Mouse (Mus musculus) layer of hippocampus, postnatal 10 days (tissue): ENCODE data around the gene Sdk1. TPM values are rescaled to one million over a fixed set of nuclear protein-coding genes. Genes with fewer than 3 reads are reported as not detected.

Experiments
- DNase-seq, 2 experiments: peaks; one replicate each; pipeline ENCODE4 v3.0.0; 2021; ENCODE audit warnings: low spot score in 2 of 2
- total RNA-seq, 2 experiments: library from RNA; stranded (reverse); gene quantifications; 2 replicates each; pipeline ENCODE4 v1.2.3; 2021

Sdk1 gene
- total RNA-seq, 2 experiments from 2014 or later = 12.4 to 14.7 TPM

DNA sequence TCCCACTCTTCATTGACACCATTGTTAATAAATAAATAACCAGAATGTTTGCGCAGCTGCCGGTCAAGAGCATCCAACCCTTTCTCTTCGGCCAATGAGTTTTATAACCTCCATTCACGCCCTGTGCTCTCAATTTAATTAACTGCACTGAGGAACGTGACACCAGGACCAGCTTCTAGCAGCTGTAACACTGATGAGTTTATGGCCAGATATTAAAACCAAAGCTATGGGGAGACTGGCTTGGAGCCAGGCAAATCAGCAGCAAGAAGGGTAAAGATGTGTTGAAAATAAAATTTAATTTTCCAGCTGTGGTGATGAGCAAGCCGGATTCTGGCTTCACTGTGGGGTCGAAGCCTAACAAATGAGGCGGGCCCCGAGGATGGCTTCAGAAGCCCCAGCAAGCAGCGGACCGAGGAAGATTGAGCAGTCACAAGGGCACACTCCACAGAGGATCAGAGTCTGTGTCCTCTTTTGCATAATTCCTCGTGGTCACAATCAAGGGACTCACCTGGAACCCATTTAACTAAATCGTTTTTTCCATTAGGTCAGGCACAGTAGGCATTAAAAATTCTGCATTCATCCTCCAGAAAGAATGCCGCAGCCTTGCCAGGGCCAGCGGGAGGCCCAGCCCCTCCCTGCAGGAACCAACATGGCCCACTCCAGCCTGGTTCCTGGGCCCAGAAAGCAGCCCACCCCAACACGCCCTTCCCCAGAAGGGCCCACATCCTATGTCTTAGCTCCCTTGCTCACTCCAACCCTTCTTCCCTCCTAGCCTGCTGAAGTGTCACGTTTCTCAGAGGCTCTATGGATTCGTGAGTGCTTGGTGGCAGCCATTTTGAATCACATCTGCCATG is 987.9 kb downstream of the Sdk1 start:
- no peak for DNase-seq

DNA sequence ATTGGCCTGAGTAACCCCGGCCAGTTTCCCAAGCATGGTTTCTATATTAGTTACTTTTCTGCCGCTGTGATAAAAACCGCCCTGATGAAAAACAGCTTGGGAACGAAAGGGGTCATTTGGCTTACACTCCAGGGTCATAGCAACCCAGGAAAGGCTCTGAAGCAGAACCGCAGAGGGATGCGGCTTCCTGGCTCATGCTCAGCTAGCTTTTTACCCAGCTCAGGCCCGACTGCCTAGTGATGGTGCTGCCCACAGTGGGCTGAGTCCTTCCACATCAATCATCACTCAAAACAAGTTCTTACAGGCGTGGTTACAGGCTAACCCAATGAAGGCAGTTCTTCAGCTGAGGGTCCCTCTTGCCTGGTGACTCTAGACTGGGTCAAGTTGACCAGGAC is 988.5 kb downstream of the Sdk1 start:
- no peak for DNase-seq

DNA sequence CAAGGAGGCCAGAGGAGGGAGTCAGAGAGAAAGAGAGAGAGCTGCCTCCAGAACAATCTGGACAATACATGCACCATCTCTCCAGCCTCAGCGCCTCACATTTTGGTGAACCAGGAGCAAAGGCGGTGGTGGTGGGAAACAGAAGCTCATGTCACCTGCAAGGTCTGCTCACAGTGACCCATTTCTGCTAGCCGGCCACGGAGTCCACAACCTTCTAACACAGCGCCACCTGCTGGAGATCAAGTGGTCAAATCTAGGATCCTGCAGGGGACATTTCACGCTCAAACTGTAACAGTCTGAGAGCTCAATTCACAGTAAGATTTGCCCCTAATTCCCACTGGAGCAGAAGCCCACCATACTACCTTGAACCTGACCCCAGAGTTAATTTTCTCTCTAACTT is 999.0 kb downstream of the Sdk1 start:
- DNase-seq = no peak

DNA sequence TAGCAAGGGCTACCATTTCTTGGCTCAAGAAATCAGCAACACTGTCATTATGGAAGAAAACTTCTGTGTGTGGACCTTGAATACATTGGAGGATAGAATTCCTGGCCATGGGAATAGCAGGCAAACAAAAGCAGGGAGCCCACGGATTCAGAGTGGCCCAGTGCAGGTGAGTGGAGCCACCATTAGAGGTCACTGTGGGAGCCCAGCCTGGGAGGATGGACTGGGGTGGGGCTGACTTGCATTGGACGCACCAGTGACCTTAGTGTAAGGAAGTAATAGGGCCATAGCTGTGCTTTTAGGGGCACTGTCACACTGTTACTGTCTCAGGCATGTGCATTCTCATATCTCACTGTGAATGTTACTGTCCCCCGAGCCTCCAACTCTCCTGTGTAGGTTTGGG is 1001.3 kb downstream of the Sdk1 start:
- DNase-seq = no peak

DNA sequence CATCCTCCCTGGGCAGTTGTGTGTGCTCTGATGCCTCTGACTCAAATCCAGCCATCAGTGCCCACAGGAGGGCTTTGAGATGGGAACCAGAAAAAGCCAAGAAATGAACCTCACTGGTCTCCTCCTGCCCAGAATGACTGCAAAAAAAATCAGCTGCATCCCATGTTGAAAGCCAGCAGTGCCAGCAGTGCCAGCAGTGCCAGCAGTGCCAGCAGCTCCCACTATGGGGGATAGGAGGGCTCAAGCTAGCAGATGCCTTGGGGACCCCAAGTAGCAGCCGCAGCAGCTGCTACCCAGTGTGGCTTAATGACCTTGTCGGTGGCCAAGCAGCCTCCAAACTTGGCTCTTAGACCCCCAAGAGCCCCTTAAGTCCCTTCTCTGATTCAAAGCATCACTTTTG is 1001.8 kb downstream of the Sdk1 start:
- DNase-seq = no peak

DNA sequence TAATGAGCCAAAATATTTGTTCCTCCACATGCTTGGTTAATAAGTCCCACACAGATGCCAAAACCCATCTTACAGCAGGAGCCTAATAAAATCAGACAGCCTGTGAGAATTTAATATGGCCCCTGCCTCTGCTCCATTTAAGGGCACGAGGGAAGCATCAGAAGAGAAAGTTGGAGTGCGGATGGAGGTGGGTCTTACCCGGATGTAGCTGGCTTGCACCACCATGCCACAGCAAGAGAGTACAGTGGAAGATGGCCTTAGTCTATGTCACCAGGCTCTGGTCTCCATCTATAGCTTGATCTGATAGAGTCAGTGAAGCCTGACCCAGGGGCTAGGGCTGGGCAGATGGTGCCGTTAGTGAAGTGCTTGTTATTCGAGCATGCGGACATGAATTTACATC is 1014.9 kb downstream of the Sdk1 start:
- no peak for DNase-seq

DNA sequence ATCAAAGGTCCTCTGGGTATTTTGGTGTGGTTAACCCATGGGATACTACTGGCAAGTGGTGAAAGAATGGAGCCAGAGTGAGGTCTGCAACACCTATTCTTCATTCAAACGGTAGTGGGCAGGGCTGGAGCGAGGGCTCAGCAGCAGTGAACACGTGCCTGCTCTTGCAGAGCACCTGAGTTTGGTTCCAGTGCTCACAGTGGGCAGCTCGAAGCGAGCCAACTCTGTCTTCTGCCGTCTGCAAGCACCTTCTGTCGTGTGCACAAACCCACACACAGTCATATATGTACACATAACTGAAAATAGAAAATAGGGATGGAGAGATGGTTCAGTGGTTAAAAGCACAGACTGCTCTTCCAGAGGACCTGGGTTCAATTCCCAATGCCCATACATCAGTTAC is 1017.4 kb downstream of the Sdk1 start:
- DNase-seq = no peak

DNA sequence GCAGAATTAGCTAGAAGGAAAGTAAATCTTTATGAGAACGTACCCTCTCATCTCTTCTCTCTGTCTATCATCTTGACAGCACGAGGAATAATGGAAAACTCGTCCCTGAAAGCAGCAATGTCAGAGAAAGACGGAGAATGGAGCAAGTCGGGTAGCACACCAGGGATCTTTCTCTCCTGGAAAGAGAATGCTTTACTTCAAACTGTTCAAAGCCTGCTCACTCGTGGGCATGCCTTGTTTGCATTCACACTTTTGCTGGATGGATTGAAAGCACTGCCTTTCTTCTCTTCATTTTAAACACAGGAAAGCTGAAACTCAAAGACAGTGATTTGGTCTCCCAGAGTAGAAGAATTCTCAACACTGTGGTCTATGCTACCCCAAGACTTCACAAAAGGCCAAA is 1020.8 kb downstream of the Sdk1 start:
- DNase-seq = no peak

Other genes with a start within 250 kb of the Sdk1 start
- under 1 TPM; 0.21 to 0.36 TPM for gene Card11, start 240.9 kb upstream of the Sdk1 start, total RNA-seq